Mouse (Mus musculus) embryonic facial prominence, embryonic 13.5 days (tissue): Measurements from ENCODE around the gene Ascl5. TPM values are rescaled to one million over a fixed set of nuclear protein-coding genes. Genes with fewer than 3 reads are reported as not detected.
A peak's percentile ranks its signal among the peaks of the same experiment; 100 is the strongest.

ENCODE experiments used
- ATAC-seq: fragments of 200-750 bp; cut with Nextera tagmentation; 2 replicates; pipeline ENCODE4 v1.8.0; 2017; ENCODE audit warnings: low read depth; ENCODE audit not compliant: insufficient number of reproducible peaks, insufficient read depth, low FRiP score, low TSS enrichment
- H3K27ac ChIP-seq: fragments of 300-500 bp; sonication (generic); 2 replicates; pipeline ENCODE4 v1.5.1; 2015; ENCODE audit warnings: moderate library complexity, mild to moderate bottlenecking, inconsistent platforms
- H3K27me3 ChIP-seq: fragments of 300-500 bp; sonication (generic); 2 replicates; pipeline ENCODE4 v1.6.1; 2015; ENCODE audit warnings: mild to moderate bottlenecking, inconsistent platforms
- H3K36me3 ChIP-seq: fragments of 300-500 bp; sonication (generic); 2 replicates; pipeline ENCODE4 v1.6.1; 2015; ENCODE audit warnings: mild to moderate bottlenecking, inconsistent platforms
- H3K4me1 ChIP-seq: fragments of 300-500 bp; sonication (generic); 2 replicates; pipeline ENCODE4 v1.6.1; 2015; ENCODE audit warnings: inconsistent platforms
- H3K4me2 ChIP-seq: fragments of 300-500 bp; sonication (generic); 2 replicates; pipeline ENCODE4 v1.6.1; 2015; ENCODE audit warnings: moderate library complexity, mild to moderate bottlenecking, inconsistent platforms
- H3K4me3 ChIP-seq: fragments of 300-500 bp; sonication (generic); 2 replicates; pipeline ENCODE4 v1.5.1; 2015; ENCODE audit warnings: mild to moderate bottlenecking, inconsistent platforms
- H3K9ac ChIP-seq: fragments of 300-500 bp; sonication (generic); 2 replicates; pipeline ENCODE4 v1.6.1; 2015; ENCODE audit warnings: mild to moderate bottlenecking, inconsistent platforms
- H3K9me3 ChIP-seq: fragments of 300-500 bp; sonication (generic); 2 replicates; pipeline ENCODE4 v1.6.1; 2016; ENCODE audit warnings: inconsistent platforms
- WGBS: fragments of 180-500 bp; shearing (Covaris S2); methylation state at CpG from one replicate; pipeline ENCODE4 v1.1.7; 2015; ENCODE audit warnings: mixed read lengths; 5-methylcytosine and 5-hydroxymethylcytosine counted together
- polyA plus RNA-seq: library from polyadenylated mRNA; unstranded; fragments of >200 nt; fragmentation: Nextera tagmentation; extraction: Ambion mirVana; gene quantifications from 2 replicates; pipeline ENCODE4 v1.2.1, GENCODE M21; 2015

Gene Ascl5
- polyA plus RNA-seq, 1 experiment from 2014 or later, result 0.67 TPM

DNA sequence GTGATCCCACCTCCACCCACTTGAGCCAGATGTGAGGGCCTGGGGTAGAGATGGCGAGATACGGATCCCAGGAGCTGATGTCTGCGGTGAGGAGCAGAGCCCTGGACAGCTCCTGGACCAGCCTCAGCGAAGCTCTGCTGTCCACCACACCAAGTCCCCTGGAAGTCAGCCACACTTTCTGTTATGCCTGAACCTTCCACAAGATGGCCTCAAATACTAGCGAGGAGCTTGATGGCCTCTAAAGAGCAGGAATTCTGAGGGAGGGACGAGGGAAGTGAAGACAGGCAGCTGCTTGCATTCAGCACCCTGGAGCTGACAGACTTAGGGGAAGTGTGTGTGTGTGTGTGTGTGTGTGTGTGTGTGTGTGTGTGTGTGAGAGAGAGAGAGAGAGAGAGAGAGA, 861 bp downstream of the Ascl5 start:
- Histone ChIP-seq H3K9me3 (no peaks in the 10 kb centered on the region), H3K4me2 (peak overlapping the region; percentile 64), H3K4me1 (peaks cover 18% of the 10 kb centered on the region), H3K9ac (peak overlapping the region; percentile 58; the same call in 1 of the 2 replicates), H3K4me3 (peak overlapping the region; percentile 42), H3K36me3 (no peaks in the 10 kb centered on the region), H3K27ac (no peak overlapping the region), H3K27me3 (peaks cover 59% of the 10 kb centered on the region)
- peak; percentile 59; the same call in 1 of the 2 replicates for ATAC-seq
- WGBS, result 0% methylated on average over 6 of the region's 6 CpGs

DNA sequence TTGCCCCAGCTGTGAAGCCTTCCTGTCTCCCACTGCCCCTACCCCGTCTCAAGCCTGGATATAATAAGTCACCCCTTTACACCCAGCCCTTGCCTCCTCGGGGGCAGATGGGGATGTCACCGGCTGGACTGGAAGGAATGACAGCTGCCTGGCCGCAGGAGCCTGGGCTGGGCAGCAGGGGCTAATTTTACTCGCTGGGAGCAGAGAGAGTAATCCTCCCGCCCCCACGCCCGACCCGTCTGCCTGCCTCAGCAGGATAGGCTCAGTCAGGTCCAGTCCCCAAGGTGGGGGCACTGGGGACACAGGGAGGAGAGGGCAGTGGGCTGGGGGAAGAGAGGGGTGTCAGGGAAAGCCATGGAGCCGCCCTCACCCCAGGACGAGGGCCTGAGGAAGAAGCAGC, 1.9 kb downstream of the Ascl5 start, which contains the start of gene Cacna1s:
Gene Cacna1s, plus strand, starts transcription at position 204 of the 400 bp plus-strand sequence.
- no peaks in the 10 kb centered on the region for H3K9me3 ChIP-seq
- no peak within 1 kb of the TSS for H3K27ac ChIP-seq
- H3K27me3 ChIP-seq, result peaks cover 59% of the 10 kb centered on the region
- peak within 1 kb of the TSS; percentile 64; the same call in 1 of the 2 replicates for H3K4me2 ChIP-seq
- peaks cover 18% of the 10 kb centered on the region for H3K4me1 ChIP-seq
- H3K9ac ChIP-seq, result no peak within 1 kb of the TSS
- 28% methylated on average over 11 of the region's 11 CpGs for WGBS
- no peak for ATAC-seq
- no peak within 1 kb of the TSS for H3K4me3 ChIP-seq
- no peaks in the 10 kb centered on the region for H3K36me3 ChIP-seq

DNA sequence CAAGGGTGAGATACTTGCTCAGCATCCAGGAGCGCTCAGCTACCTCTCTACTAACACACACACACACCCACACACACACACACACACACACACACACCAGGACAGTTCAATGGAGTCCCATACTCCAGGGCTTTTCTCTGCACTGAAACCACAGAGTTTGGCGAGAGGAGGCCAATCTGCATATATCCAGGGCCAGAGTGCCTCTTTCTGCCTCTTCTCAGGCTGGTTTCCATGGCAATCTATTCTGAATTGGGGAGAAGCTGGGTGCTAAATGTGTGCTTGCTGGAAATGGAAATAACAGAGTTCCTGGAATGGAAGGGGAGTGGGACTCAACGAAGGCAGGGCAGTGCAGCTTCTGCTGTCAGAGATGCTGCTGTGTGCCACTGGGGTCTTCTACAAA, 5.2 kb downstream of the Ascl5 start:
- Histone ChIP-seq H3K27me3 (peaks cover 30% of the 10 kb centered on the region), H3K27ac (no peak overlapping the region), H3K36me3 (no peaks in the 10 kb centered on the region), H3K4me1 (peaks cover 14% of the 10 kb centered on the region), H3K9ac (no peak overlapping the region), H3K9me3 (no peaks in the 10 kb centered on the region), H3K4me3 (no peak overlapping the region), H3K4me2 (no peak overlapping the region)
- no peak for ATAC-seq
- WGBS, result 68% methylated on average over 3 of the region's 3 CpGs

DNA sequence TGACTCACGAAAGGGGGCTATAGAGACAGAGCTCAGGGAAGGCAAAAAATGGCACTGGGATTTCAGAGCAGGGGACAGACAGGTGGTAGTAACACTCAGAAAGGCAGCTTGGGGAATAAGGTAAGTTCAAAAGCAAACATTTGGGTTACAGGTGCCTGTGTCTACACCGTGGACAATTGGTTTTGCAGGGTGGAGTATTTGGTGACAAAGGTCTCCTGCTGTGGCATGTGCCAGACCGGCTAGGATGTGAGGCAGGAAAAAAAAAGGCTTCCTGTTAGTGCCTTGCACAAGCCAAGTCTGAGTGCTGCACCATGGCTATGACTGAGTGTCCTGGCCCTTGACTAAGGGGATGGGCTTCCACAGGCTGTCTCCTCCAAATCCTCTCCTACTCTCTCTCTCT, 8.0 kb downstream of the Ascl5 start:
- Histone ChIP-seq H3K27me3 (peaks cover 4% of the 10 kb centered on the region; the same call in 1 of the 2 replicates), H3K4me1 (0 out of 2 replicates have a peak, but pooled peaks cover 3% of the 10 kb centered on the region), H3K4me3 (no peak overlapping the region), H3K9me3 (no peaks in the 10 kb centered on the region), H3K36me3 (no peaks in the 10 kb centered on the region), H3K4me2 (no peak overlapping the region), H3K27ac (no peak overlapping the region), H3K9ac (no peak overlapping the region)
- no peak for ATAC-seq
- 57% methylated on average over 3 of the region's 3 CpGs for WGBS

DNA sequence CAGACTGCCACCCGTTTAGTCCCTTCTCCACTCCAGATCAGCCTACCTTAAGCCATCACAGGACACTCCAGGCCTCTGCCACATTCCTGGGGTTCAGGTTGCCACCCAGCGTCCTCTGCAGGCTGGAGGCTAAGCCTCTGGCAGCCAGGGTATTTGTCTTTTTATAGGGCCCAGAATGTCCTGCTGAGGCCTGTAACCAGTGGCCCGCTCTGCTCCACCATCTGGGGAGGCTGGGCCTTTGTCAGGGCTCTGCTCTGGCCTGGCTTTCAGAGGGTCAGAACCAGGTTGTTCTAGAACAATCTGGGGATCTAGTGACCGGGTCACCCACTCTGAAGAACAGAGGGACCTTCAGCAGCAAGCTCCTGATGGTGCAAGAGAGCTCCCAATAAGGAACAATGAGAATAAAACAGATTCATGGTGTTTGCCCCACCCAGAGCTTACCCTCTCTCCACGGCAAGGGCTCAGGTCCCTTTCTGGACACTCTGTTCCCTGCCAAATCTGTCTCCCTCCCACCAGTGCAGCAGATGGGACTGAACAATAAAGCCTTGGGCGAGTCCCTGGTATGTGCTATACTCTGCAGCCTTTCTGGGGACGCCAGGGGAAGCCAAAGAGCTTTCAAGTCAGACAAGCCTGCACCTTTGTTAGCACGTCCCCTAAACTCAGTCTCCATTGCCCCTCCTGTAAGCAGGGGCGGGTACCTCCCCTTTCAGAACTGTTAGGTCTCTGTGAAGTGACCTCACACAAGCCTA, 10.6 kb downstream of the Ascl5 start:
- H3K36me3 ChIP-seq, result no peaks in the 10 kb centered on the region
- no peak overlapping the region for H3K4me2 ChIP-seq
- H3K9me3 ChIP-seq, result no peaks in the 10 kb centered on the region
- H3K27ac ChIP-seq, result no peak overlapping the region
- WGBS, result 66% methylated on average over 9 of the region's 9 CpGs
- H3K9ac ChIP-seq, result no peak overlapping the region
- no peaks in the 10 kb centered on the region for H3K27me3 ChIP-seq
- H3K4me1 ChIP-seq, result no peaks in the 10 kb centered on the region
- ATAC-seq, result no peak
- no peak overlapping the region for H3K4me3 ChIP-seq

DNA sequence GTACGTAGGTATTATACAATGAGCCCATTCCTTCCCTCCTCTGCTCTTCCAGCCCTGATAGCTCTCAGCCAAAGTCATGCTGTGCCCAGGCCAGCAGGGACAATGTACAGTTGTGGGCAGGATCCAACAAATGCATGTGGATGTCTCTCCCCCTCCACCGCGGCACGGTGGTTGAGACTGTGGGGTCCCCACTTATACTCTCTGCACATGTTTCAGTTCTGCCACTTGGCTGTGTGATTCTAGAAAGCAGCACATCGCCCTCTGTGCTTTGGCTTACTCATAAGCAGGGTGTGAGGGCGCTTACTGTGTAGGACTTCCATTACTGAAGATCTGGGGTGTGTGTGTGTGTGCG, 11.2 kb downstream of the Ascl5 start:
- no peaks in the 10 kb centered on the region for H3K36me3 ChIP-seq
- H3K27me3 ChIP-seq, result no peaks in the 10 kb centered on the region
- H3K4me1 ChIP-seq, result no peaks in the 10 kb centered on the region
- H3K27ac ChIP-seq, result no peak overlapping the region
- no peak overlapping the region for H3K9ac ChIP-seq
- no peaks in the 10 kb centered on the region for H3K9me3 ChIP-seq
- 82% methylated on average over 7 of the region's 7 CpGs for WGBS
- H3K4me2 ChIP-seq, result no peak overlapping the region
- ATAC-seq, result no peak
- H3K4me3 ChIP-seq, result no peak overlapping the region

DNA sequence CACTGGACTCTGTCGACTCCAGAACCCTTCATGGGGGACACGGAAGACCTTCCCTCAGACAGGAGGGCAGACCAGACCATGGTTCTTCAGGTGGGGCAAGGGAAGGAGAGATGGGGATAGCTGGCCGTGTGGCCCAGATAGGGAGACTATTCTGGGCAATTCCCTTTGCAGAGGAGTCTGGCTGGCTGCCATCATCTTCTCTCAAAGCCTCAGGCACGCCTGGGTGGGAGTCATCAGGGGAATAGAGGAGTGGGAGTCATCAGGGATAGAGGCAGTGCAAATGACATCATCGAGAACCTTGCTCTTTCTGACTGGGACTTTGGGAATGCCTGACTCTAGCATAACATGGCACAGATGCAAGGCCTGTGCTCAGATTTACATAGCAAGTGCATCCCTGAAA, 13.4 kb downstream of the Ascl5 start:
- Histone ChIP-seq H3K9ac (no peak overlapping the region), H3K9me3 (no peaks in the 10 kb centered on the region), H3K27me3 (no peaks in the 10 kb centered on the region), H3K4me3 (no peak overlapping the region), H3K27ac (no peak overlapping the region), H3K4me2 (no peak overlapping the region), H3K36me3 (no peaks in the 10 kb centered on the region), H3K4me1 (no peaks in the 10 kb centered on the region)
- WGBS, result 64% methylated on average over 5 of the region's 5 CpGs
- no peak for ATAC-seq

DNA sequence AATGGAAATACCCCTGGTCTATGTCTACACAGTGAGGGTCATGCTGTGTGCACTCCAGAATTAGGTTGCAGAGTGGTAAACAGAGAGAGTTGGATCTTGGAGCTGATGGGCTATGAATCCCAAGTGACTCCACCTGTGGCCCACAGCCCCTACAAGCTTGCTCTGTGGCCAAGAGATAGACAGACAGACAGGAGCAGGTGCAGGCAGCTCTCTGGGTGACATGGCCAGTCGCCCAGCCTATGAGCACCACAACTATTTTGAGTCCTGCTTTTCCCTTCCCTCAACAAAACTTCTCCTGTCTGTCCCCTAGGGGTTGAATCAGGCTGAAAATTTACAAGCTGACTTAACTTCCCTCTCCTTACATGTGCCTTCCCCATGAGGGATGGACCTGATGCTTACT, 16.0 kb downstream of the Ascl5 start:
- ATAC-seq, result no peak
- Histone ChIP-seq H3K36me3 (no peaks in the 10 kb centered on the region), H3K4me2 (no peak overlapping the region), H3K9ac (no peak overlapping the region), H3K9me3 (no peaks in the 10 kb centered on the region), H3K4me3 (no peak overlapping the region), H3K27ac (no peak overlapping the region), H3K27me3 (no peaks in the 10 kb centered on the region), H3K4me1 (no peaks in the 10 kb centered on the region)
- 50% methylated on average over 1 of the region's 1 CpGs for WGBS

DNA sequence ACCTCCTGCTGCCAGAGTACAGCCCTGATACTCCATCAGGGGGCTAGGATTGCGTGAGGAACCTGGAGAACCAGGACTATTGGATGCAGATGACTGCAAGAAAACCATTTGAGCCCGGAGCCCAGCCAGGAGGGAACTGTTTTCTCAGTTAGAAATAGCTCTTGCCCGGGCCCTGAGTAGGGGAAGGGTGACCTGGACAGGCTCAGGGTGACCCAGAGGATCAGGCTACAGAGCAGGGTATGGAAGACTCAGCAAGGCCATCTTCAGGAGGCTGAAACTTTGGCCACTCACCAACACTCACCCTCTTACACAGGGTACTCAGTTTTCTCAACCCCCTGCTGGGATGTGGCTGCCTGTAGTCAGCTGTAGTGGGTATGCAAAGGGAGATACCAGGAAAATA, 17.0 kb downstream of the Ascl5 start:
- Histone ChIP-seq H3K4me1 (no peaks in the 10 kb centered on the region), H3K9me3 (no peaks in the 10 kb centered on the region), H3K9ac (no peak overlapping the region), H3K27me3 (no peaks in the 10 kb centered on the region), H3K4me2 (no peak overlapping the region), H3K27ac (no peak overlapping the region), H3K36me3 (no peaks in the 10 kb centered on the region), H3K4me3 (no peak overlapping the region)
- ATAC-seq, result no peak
- 59% methylated on average over 3 of the region's 3 CpGs for WGBS

DNA sequence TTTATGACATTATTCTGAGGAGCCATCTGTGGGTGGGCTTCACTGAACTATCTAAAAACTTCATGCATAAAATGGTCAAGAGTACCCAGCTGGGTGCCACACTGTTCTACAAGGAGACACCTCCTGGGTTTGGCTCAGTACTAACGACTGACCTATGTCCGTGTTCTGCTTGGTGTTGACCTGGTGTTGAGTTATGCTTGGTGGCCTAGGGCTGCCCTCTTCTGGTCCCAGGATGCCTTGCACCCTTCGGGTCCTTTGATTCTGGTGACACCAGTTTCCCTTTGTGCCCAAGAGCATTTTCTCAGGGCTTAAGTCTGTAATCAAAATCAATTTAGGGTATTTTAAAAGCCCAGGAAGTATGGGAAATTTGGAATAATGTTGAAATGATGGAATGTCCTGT, 25.5 kb downstream of the Ascl5 start:
- Histone ChIP-seq H3K4me2 (no peak overlapping the region), H3K9ac (no peak overlapping the region), H3K4me3 (no peak overlapping the region), H3K4me1 (no peaks in the 10 kb centered on the region), H3K27ac (no peak overlapping the region), H3K27me3 (0 out of 2 replicates have a peak, but pooled peaks cover 6% of the 10 kb centered on the region), H3K36me3 (no peaks in the 10 kb centered on the region), H3K9me3 (no peaks in the 10 kb centered on the region)
- ATAC-seq, result no peak
- WGBS, result 7% methylated on average over 3 of the region's 3 CpGs

DNA sequence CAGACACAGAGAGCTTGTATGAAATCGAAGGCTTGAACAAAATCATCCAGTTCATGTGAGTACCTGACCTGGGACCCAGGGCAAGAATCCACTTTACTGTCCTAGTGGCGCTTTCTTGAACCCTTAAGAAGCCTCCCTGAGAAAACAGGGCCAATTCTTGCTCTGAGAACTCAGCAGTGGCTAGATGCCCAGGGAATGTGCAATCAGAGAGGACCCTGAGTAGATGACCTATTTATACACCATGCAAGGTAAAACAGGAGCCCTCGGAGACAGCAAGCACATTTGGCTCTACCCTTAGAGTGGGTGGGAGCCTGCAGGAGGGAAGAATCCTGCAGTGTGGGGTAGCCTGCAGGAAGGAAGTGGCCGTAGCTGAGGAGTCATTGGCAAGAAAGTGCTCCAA, 27.1 kb downstream of the Ascl5 start:
- H3K4me1 ChIP-seq, result no peaks in the 10 kb centered on the region
- H3K9ac ChIP-seq, result no peak overlapping the region
- 64% methylated on average over 4 of the region's 4 CpGs for WGBS
- H3K4me2 ChIP-seq, result no peak overlapping the region
- no peak for ATAC-seq
- 0 out of 2 replicates have a peak, but pooled peaks cover 6% of the 10 kb centered on the region for H3K27me3 ChIP-seq
- H3K9me3 ChIP-seq, result peaks cover 9% of the 10 kb centered on the region
- H3K27ac ChIP-seq, result no peak overlapping the region
- H3K36me3 ChIP-seq, result no peaks in the 10 kb centered on the region
- H3K4me3 ChIP-seq, result no peak overlapping the region

DNA sequence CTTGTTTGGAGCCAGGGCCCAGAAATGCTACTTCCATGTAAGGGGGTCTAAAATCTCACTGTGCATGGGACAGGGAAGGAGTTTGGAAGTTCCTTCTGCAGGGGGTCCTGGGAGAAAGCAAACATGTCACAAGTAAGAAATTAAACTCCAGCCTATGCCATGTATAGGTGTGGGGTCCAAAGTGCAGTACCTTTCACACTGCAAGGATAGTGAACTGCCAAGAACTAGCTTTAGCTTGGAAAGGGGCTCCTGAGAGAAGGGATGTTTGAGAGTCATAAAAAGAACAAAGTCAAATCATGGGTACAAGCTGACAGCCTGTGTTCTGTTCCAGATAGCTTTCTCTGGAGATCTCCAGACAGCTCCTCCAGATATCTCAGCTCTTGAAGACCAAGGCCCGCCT, 30.6 kb downstream of the Ascl5 start:
- H3K4me1 ChIP-seq, result no peaks in the 10 kb centered on the region
- no peak overlapping the region for H3K27ac ChIP-seq
- no peak overlapping the region for H3K4me3 ChIP-seq
- 81% methylated on average over 1 of the region's 1 CpGs for WGBS
- H3K9me3 ChIP-seq, result peaks cover 9% of the 10 kb centered on the region
- ATAC-seq, result no peak
- H3K9ac ChIP-seq, result no peak overlapping the region
- 0 out of 2 replicates have a peak, but pooled peaks cover 6% of the 10 kb centered on the region for H3K27me3 ChIP-seq
- no peak overlapping the region for H3K4me2 ChIP-seq
- no peaks in the 10 kb centered on the region for H3K36me3 ChIP-seq
